Mouse (Mus musculus) brown adipose tissue, adult 24 weeks (tissue): ENCODE results near the gene Ampd1. TPM values are rescaled to one million over a fixed set of nuclear protein-coding genes. Genes with fewer than 3 reads are reported as not detected.

Experiments used
- polyA plus RNA-seq: library from polyadenylated mRNA; stranded (reverse); fragments of >200 nt; gene quantifications from 2 replicates; pipeline ENCODE4 v1.2.4, GENCODE M21; 2012; ENCODE audit not compliant: missing spikeins, insufficient read depth, insufficient read length

Gene Ampd1
- polyA plus RNA-seq, 1 experiment, result 6.9 TPM

Other genes starting within 250 kb of the Ampd1 start
- not detected in 2 replicates for gene Sycp1, start 137.9 kb upstream of the Ampd1 start, polyA plus RNA-seq
- gene Nr1h5, start 109.9 kb upstream of the Ampd1 start, polyA plus RNA-seq, result not detected in 2 replicates
- gene Sike1, start 78.3 kb upstream of the Ampd1 start, polyA plus RNA-seq, result 24.6 and 33.1 TPM in 2 replicates
- 377 and 546 TPM in 2 replicates for gene Csde1, start 53.6 kb upstream of the Ampd1 start, polyA plus RNA-seq
- gene Nras, start 15.7 kb upstream of the Ampd1 start, polyA plus RNA-seq, result 16.4 and 19.9 TPM in 2 replicates
- gene Dennd2c, start 28.6 kb downstream of the Ampd1 start, polyA plus RNA-seq, result 0.44 and 0.75 TPM in 2 replicates
- 31.7 and 50.8 TPM in 2 replicates for gene Bcas2, start 97.6 kb downstream of the Ampd1 start, polyA plus RNA-seq
- 9.6 and 23.0 TPM in 2 replicates for gene Trim33, start 205.3 kb downstream of the Ampd1 start, polyA plus RNA-seq